Mouse (Mus musculus) G1E (cell line): ENCODE results near the gene Nrcam. TPM values are rescaled to one million over a fixed set of nuclear protein-coding genes. Genes with fewer than 3 reads are reported as not detected.

Source experiments
- ATAC-seq: 2 replicates; pipeline ENCODE4 v1.8.0; 2016; ENCODE audit warnings: mild to moderate bottlenecking; ENCODE audit not compliant: insufficient number of reproducible peaks, poor library complexity, low FRiP score, severe bottlenecking; ENCODE audit errors: extremely low read depth
- DNase-seq: peaks from one replicate; pipeline ENCODE4 v3.0.0; 2012; ENCODE audit warnings: low spot score
- H3K27me3 ChIP-seq: 2 replicates; pipeline ENCODE4 v1.6.1; 2012; ENCODE audit warnings: mild to moderate bottlenecking, low read length, inconsistent platforms; ENCODE audit not compliant: insufficient read depth
- H3K36me3 ChIP-seq: replicated peaks from 2 replicates; pipeline ENCODE3; 2012; ENCODE audit warnings: mild to moderate bottlenecking, inconsistent platforms
- H3K4me1 ChIP-seq: 2 replicates; pipeline ENCODE4 v1.6.1; 2012; ENCODE audit warnings: low read depth, low read length, inconsistent platforms, mixed read lengths; ENCODE audit not compliant: insufficient read depth
- H3K4me3 ChIP-seq: 2 replicates; pipeline ENCODE4 v1.5.1; 2012; ENCODE audit warnings: low read depth, mild to moderate bottlenecking, inconsistent platforms, low read length, moderate library complexity, mixed read lengths
- H3K9me3 ChIP-seq: replicated peaks from 2 replicates; pipeline ENCODE4 v1.6.1; 2012; ENCODE audit warnings: inconsistent platforms
- CTCF ChIP-seq: IDR thresholded peaks from 2 replicates; pipeline ENCODE4 v1.5.1; 2012; ENCODE audit warnings: low read depth, low read length, inconsistent platforms, mixed read lengths
- GATA1 ChIP-seq: IDR thresholded peaks from 2 replicates; pipeline ENCODE4 v1.6.1; 2012; ENCODE audit warnings: borderline replicate concordance, low read length, inconsistent platforms, mixed read lengths
- GATA2 ChIP-seq: IDR thresholded peaks from 2 replicates; pipeline ENCODE4 v1.6.1; 2012; ENCODE audit warnings: low read depth, low read length, inconsistent platforms, borderline replicate concordance
- POLR2AphosphoS5 ChIP-seq: IDR thresholded peaks from 2 replicates; pipeline ENCODE4 v1.6.1; 2012; ENCODE audit warnings: low read depth, low read length, inconsistent platforms; ENCODE audit not compliant: insufficient replicate concordance
- TAL1 ChIP-seq: conservative IDR thresholded peaks from 2 replicates; pipeline ENCODE4 v1.6.1; 2012; ENCODE audit warnings: low read depth, low read length, inconsistent platforms, mixed read lengths
- polyA plus RNA-seq: library from polyadenylated mRNA; stranded (reverse); fragments of >175 nt; gene quantifications from 2 replicates; pipeline ENCODE4 v1.2.3, GENCODE M21; 2012
- total RNA-seq, 2 experiments: library from RNA; stranded (forward) in 1 of 2; stranded (reverse) in 1 of 2; fragments of 200-1000 nt in 1 of 2; fragments of >200 nt in 1 of 2; fragmentation: Nextera tagmentation in 1 of 2; gene quantifications; 2 replicates each; pipeline ENCODE4 v1.2.3; 2014 to 2017

Gene Nrcam
- total and polyA plus RNA-seq, 3 experiments: 0.66 TPM; not detected in 2

DNA sequence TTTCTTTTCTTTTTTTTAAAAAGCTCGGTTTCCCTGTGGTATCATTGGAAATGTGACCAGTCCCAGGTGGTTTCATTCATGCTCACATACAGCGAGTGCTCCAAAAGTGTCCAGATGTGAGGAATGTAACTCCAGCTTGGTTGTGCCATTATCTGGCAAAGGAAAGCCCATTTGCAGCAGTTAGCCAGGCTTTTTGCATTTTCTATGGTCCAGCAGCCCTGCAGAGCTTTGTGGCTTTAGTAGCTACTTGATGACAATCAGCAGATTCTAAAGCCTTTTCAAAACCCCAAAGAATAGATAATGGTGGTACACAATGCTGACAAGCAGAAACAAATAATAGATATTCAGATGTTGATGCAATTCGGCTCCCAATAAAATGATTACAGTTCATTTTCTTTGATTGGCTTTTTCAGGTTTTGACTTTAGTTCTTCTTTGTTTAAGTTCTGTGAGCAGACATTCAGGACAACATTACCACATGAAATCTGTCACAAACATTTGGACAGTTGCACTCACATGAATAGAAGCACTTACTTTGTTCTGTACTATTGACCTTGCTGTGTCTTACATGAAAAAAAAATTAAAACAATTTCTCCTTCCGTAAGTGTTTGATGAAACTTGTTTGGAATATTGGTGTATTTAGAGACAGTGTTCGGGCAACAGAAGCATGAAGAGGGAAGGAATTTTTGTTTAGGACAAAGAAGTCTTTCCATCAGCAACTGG is 164.2 kb downstream of the Nrcam start:
- ATAC-seq (no peak), DNase-seq (no peak)
- Histone ChIP-seq H3K27me3 (no peaks in the 10 kb centered on the region), H3K4me1 (no peaks in the 10 kb centered on the region), H3K36me3 (no peaks in the 10 kb centered on the region), H3K4me3 (no peak overlapping the region), H3K9me3 (peaks cover 3% of the 10 kb centered on the region; the same call in 1 of the 2 replicates)
- no peak for TF ChIP-seq GATA1
- no peak for TF ChIP-seq GATA2
- TF ChIP-seq TAL1: no peak
- no peak for TF ChIP-seq POLR2AphosphoS5
- TF ChIP-seq CTCF: no peak

DNA sequence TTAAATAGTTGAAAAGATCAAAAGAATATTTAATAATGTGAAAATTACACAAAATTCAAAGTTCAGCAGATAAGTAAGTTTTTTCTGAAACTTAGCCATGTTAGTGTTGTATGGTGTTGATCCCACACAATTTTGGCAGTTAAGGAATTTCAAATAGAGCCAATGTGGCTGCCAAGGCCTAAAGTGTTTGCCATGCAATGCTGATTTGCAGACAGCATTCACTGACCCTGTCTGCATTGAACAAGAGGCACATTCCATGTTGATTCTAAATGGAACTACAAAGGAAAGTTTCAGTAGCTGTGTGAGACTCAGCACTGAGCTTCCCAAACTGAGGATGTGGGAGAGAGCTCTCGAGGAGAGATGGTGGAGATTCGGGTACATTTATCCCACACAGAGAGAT is 169.1 kb downstream of the Nrcam start:
- no peaks in the 10 kb centered on the region for H3K27me3 ChIP-seq
- H3K4me3 ChIP-seq: no peak overlapping the region
- no peak for DNase-seq
- no peaks in the 10 kb centered on the region for H3K4me1 ChIP-seq
- no peak for ATAC-seq
- H3K36me3 ChIP-seq: no peaks in the 10 kb centered on the region
- peaks cover 3% of the 10 kb centered on the region; the same call in 1 of the 2 replicates for H3K9me3 ChIP-seq
- TF ChIP-seq POLR2AphosphoS5 (no peak), TAL1 (no peak), GATA2 (no peak), CTCF (no peak), GATA1 (no peak)

- H3K4me3 ChIP-seq: no peak overlapping the region
- no peak for ATAC-seq
- DNase-seq: no peak
- H3K36me3 ChIP-seq: no peaks in the 10 kb centered on the region
- H3K4me1 ChIP-seq: no peaks in the 10 kb centered on the region
- H3K9me3 ChIP-seq: peaks cover 3% of the 10 kb centered on the region; the same call in 1 of the 2 replicates
- TF ChIP-seq TAL1: no peak
- H3K27me3 ChIP-seq: no peaks in the 10 kb centered on the region
Observed at GRCm38 (mm10) chr12:44498872-44499271, 170.2 kb downstream of the Nrcam start.

- Histone ChIP-seq H3K4me1 (no peaks in the 10 kb centered on the region), H3K9me3 (no peaks in the 10 kb centered on the region)
- ATAC-seq: no peak
Observed at GRCm38 (mm10) chr12:44501807-44502487, 173.3 kb downstream of the Nrcam start.

GRCm38 (mm10) chr12:44503737-44504136 is 175.1 kb downstream of the Nrcam start:
- H3K36me3 ChIP-seq: no peaks in the 10 kb centered on the region
- no peaks in the 10 kb centered on the region for H3K4me1 ChIP-seq
- ATAC-seq (no peak), DNase-seq (no peak)
- no peaks in the 10 kb centered on the region for H3K27me3 ChIP-seq
- no peak overlapping the region for H3K4me3 ChIP-seq
- no peaks in the 10 kb centered on the region for H3K9me3 ChIP-seq
- TF ChIP-seq CTCF (no peak), TAL1 (no peak), POLR2AphosphoS5 (no peak), GATA2 (no peak), GATA1 (no peak)

More at GRCm38 (mm10) chr12:44501807-44502487, 173.3 kb downstream of the Nrcam start:
- DNase-seq: no peak
- H3K4me3 ChIP-seq: no peak overlapping the region
- TF ChIP-seq GATA1 (no peak), POLR2AphosphoS5 (no peak), CTCF (no peak), GATA2 (no peak), TAL1 (no peak)
- no peaks in the 10 kb centered on the region for H3K27me3 ChIP-seq
- H3K36me3 ChIP-seq: no peaks in the 10 kb centered on the region

DNA sequence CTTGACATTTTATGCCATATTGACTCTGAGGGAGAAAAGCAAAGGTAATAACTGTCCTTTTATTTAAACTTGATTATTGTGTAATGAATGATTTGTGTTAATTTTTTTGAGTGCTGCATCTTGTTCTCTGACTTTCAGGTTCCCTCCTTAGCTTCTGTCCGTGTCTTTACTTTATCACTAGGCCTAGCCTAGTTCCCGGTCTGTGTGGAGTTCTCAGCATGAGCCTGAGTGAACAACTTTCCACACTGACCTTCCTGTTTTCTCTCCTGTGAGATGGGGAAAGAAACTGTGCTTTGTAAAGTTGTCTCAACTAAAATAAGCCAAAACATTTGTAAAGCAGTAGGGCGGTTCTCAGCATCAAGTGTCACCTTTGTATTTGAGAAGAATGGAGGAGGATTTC is 179.9 kb downstream of the Nrcam start:
- Histone ChIP-seq H3K4me1 (no peaks in the 10 kb centered on the region), H3K27me3 (no peaks in the 10 kb centered on the region), H3K36me3 (no peaks in the 10 kb centered on the region), H3K4me3 (no peak overlapping the region), H3K9me3 (no peaks in the 10 kb centered on the region)
- DNase-seq (no peak), ATAC-seq (no peak)
- TF ChIP-seq GATA2 (no peak), CTCF (no peak), TAL1 (no peak), POLR2AphosphoS5 (no peak), GATA1 (no peak)
